Mouse (Mus musculus) Patski (cell line): ENCODE measurements around the gene Deaf1. TPM values are rescaled to one million over a fixed set of nuclear protein-coding genes. Genes with fewer than 3 reads are reported as not detected.

ENCODE experiments used
- ATAC-seq: fragments of 100-300 bp; one replicate; pipeline ENCODE4 v1.8.0; 2021
- CTCF ChIA-PET: fragments of 350-600 bp; sonication (Branson Sonifier 250); formaldehyde crosslinking; loops from one replicate; lab custom pipeline; 2022; ENCODE audit warnings: inconsistent platforms; lab: Charles Lee
- POLR2A ChIA-PET: fragments of 350-600 bp; sonication (Branson Sonifier 250); formaldehyde crosslinking; loops from one replicate; lab custom pipeline; 2022; ENCODE audit warnings: antibody characterized with exemption, inconsistent platforms; lab: Charles Lee
- DNase-seq: peaks from one replicate; pipeline ENCODE4 v3.0.0-alpha.2; 2011; ENCODE audit warnings: low read depth, low spot score
- H3K27me3 ChIP-seq: fragments of 371-371 bp; one replicate; pipeline ENCODE4 v1.5.1; 2021
- CTCF ChIP-seq: fragments of 100-300 bp; IDR thresholded peaks from one replicate; pipeline ENCODE4 v1.5.1; 2021
- in situ Hi-C: fragments of 300-500 bp; cut with MboI; formaldehyde crosslinking; loops from 3 replicates; pipeline ENCODE4 v1.11.1; 2018; ENCODE audit warnings: low pct_unique_long_range_greater_than_20kb, mixed read lengths
- polyA plus RNA-seq: library from polyadenylated mRNA; unstranded; gene quantifications from one replicate; pipeline ENCODE4 v1.2.3, GENCODE M21; 2021

Gene Deaf1
- polyA plus RNA-seq, 1 experiment from 2014 or later = 62.1 TPM

- CTCF ChIA-PET = interaction anchor here (1.1 to 2.0 kb wide), 7 partner anchors 12 to 187 kb away, joined by 3 to 10 read pairs (median 5); partner anchors contain the start of genes Deaf1, Taldo1 and Tmem80
- no peak for DNase-seq
- POLR2A ChIA-PET = interaction anchor here (0.6 to 1.1 kb wide), 3 partner anchors 25 to 45 kb away, joined by 3 read pairs; partner anchors contain the start of genes Eps8l2 and Taldo1
- no peak for TF ChIP-seq CTCF
- peak; percentile 67 for ATAC-seq
- H3K27me3 ChIP-seq = no peaks in the 10 kb centered on the region
- in situ Hi-C loops = no loop called here
These were observed 35.7 kb upstream of the Deaf1 start for GRCm38 (mm10) chr7:141363106-141363751.

GRCm38 (mm10) chr7:141361510-141361909 lies 34.0 kb upstream of the Deaf1 start:
- CTCF ChIA-PET = interaction anchor here (1.3 to 2.2 kb wide), 3 partner anchors 14 to 47 kb away, joined by 3 to 6 read pairs (median 4); partner anchors contain the start of gene Eps8l2
- TF ChIP-seq CTCF = no peak
- POLR2A ChIA-PET = interaction anchor here (1.2 to 2.6 kb wide), 3 partner anchors 10 to 22 kb away, joined by 3 to 8 read pairs (median 5); partner anchors contain the start of gene Eps8l2
- in situ Hi-C loops = no loop called here
- DNase-seq (no peak), ATAC-seq (no peak)
- H3K27me3 ChIP-seq = no peaks in the 10 kb centered on the region

GRCm38 (mm10) chr7:141356971-141357370 lies 29.5 kb upstream of the Deaf1 start:
- no peak for DNase-seq
- TF ChIP-seq CTCF = no peak
- ATAC-seq = no peak
- H3K27me3 ChIP-seq = no peaks in the 10 kb centered on the region
- ChIA-PET POLR2A (interaction anchor here (0.7 to 1.4 kb wide), 3 partner anchors 14 to 100 kb away, joined by 3 to 4 read pairs (median 3); partner anchors contain the start of gene Taldo1), CTCF (interaction anchor here (0.7 to 1.4 kb wide), 3 partner anchors 11 to 14 kb away, joined by 3 to 5 read pairs (median 5); no protein-coding TSS in a partner anchor)
- in situ Hi-C loops = no loop called here

DNA sequence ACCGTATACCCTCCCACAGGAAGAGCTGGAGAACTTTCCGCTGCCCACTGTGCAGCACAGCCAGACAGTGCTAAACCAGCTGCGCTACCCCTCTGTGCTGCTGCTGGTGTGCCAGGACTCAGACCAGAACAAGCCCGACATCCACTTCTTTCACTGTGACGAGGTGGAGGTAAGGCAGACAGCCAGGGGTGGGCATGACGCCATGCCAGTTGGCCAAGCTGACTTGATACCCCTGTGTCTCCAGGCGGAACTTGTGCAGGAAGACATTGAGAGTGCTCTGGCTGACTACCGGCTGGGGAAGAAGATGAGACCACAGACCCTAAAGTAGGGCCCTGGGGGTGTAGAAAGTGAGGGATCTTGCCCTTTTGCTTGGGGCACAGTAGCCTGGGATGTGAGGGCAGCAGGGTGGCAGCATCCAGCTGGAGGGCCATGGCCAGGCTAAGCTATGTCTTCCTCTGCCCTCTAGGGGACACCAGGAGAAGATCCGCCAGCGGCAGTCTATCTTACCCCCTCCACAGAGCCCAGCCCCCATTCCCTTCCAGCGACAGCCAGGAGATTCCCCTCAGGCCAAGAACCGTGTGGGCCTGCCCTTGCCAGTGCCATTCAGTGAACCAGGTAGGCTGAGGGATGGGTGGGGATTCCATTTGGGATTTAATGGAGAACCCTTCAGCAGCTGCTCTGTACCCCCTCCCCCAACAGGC lies 28.3 kb upstream of the Deaf1 start:
- CTCF ChIA-PET = interaction anchor here (1.5 kb wide), 1 partner anchor 9 kb away, joined by 4 read pairs; no protein-coding TSS in a partner anchor

DNA sequence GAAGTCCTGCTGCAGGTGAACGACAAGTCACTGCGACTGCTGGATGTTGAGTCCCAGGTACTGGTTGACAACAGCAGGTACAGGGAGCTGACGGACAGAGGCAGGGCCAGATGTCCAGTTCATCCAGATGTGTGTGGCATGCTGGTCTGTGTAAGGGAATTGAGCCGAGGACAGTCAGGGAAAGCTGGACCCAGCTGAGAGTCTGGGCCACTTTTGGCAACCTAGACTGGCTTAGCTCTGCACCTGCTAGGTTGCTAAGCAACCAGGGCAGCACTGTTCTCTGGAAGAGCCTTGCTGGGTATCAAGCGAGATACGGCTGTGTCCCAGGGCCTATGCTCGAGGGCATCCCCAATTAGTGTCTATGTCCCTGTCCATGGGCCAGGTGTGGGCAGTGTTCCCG lies 27.6 kb upstream of the Deaf1 start:
- no peak for ATAC-seq
- TF ChIP-seq CTCF = no peak
- ChIA-PET CTCF (interaction anchor here (0.8 to 1.5 kb wide), 2 partner anchors 9 to 29 kb away, joined by 3 to 4 read pairs; no protein-coding TSS in a partner anchor), POLR2A (no interaction called here)
- no peaks in the 10 kb centered on the region for H3K27me3 ChIP-seq
- in situ Hi-C loops = no loop called here
- DNase-seq = no peak

More for the DNA sequence above, 28.3 kb upstream of the Deaf1 start:
- in situ Hi-C loops = no loop called here
- H3K27me3 ChIP-seq = no peaks in the 10 kb centered on the region
- DNase-seq = no peak
- POLR2A ChIA-PET = no interaction called here
- ATAC-seq = no peak
- TF ChIP-seq CTCF = no peak

- ATAC-seq (no peak), DNase-seq (no peak)
- H3K27me3 ChIP-seq = no peaks in the 10 kb centered on the region
- in situ Hi-C loops = no loop called here
- no peak for TF ChIP-seq CTCF
- POLR2A ChIA-PET = no interaction called here
- CTCF ChIA-PET = interaction anchor here (1.5 kb wide), 1 partner anchor 13 kb away, joined by 3 read pairs; no protein-coding TSS in a partner anchor
These were observed 23.6 kb upstream of the Deaf1 start for GRCm38 (mm10) chr7:141351061-141351460.

GRCm38 (mm10) chr7:141344787-141345186 lies 17.3 kb upstream of the Deaf1 start:
- in situ Hi-C loops = no loop called here
- CTCF ChIA-PET = interaction anchor here (1.2 to 1.6 kb wide), 3 partner anchors 11 to 20 kb away, joined by 4 to 5 read pairs (median 4); no protein-coding TSS in a partner anchor
- H3K27me3 ChIP-seq = no peaks in the 10 kb centered on the region
- POLR2A ChIA-PET = interaction anchor here (0.6 to 0.7 kb wide), 2 partner anchors 12 to 1343 kb away, joined by 3 to 5 read pairs; no protein-coding TSS in a partner anchor
- ATAC-seq (no peak), DNase-seq (no peak)
- no peak for TF ChIP-seq CTCF

- DNase-seq = no peak
- POLR2A ChIA-PET = interaction anchor here (1.3 kb wide), 1 partner anchor 14 kb away, joined by 3 read pairs; no protein-coding TSS in a partner anchor
These were observed 16.2 kb upstream of the Deaf1 start for GRCm38 (mm10) chr7:141343696-141344095.

DNA sequence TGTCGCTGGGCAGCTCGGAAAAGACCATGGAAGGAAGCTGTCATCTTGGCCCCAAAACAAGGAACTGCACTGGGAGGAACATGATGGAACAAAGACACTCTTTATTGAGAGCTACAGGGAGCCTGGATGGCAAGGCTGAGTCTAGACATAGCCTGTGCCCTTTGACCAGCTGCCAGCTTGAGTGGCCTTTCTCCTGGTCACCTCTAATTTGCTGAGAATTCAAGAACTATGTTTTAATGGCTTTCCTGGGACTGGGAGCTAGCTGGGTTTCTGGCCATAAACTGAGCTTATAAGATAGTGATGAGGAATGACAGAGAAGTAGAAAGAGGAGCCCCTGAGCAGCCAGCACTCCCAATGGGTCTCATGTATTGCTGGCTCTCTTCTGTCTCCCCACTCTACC lies 15.7 kb upstream of the Deaf1 start:
- POLR2A ChIA-PET = interaction anchor here (1.3 kb wide), 1 partner anchor 14 kb away, joined by 3 read pairs; no protein-coding TSS in a partner anchor
- ATAC-seq = no peak
- in situ Hi-C loops = no loop called here

More at GRCm38 (mm10) chr7:141343696-141344095, 16.2 kb upstream of the Deaf1 start:
- in situ Hi-C loops = no loop called here
- TF ChIP-seq CTCF = no peak
- no peak for ATAC-seq
- CTCF ChIA-PET = interaction anchor here (1.0 kb wide), 1 partner anchor 14 kb away, joined by 3 read pairs; no protein-coding TSS in a partner anchor
- no peaks in the 10 kb centered on the region for H3K27me3 ChIP-seq

GRCm38 (mm10) chr7:141341689-141342226 lies 14.3 kb upstream of the Deaf1 start:
- ATAC-seq (no peak), DNase-seq (no peak)
- TF ChIP-seq CTCF = no peak
- ChIA-PET CTCF (interaction anchor here (1.2 to 1.9 kb wide), 4 partner anchors 19 to 101 kb away, joined by 3 to 4 read pairs (median 3); no protein-coding TSS in a partner anchor), POLR2A (interaction anchor here (1.0 kb wide), 1 partner anchor 13 kb away, joined by 3 read pairs; no protein-coding TSS in a partner anchor)
- no peaks in the 10 kb centered on the region for H3K27me3 ChIP-seq
- in situ Hi-C loops = no loop called here

More for the DNA sequence above, 15.7 kb upstream of the Deaf1 start:
- no peak for DNase-seq
- TF ChIP-seq CTCF = no peak
- no peaks in the 10 kb centered on the region for H3K27me3 ChIP-seq
- CTCF ChIA-PET = interaction anchor here (1.0 kb wide), 1 partner anchor 14 kb away, joined by 3 read pairs; no protein-coding TSS in a partner anchor
